Mouse (Mus musculus) E14TG2a.4 (cell line): ENCODE results near the gene Gm49776.

Experiments used
- H3K27me3 ChIP-seq: 2 replicates; pipeline ENCODE4 v1.6.1; 2014; ENCODE audit warnings: low read length, control low read depth; ENCODE audit not compliant: insufficient read depth
- H3K36me3 ChIP-seq: 2 replicates; pipeline ENCODE4 v1.6.1; 2014; ENCODE audit warnings: low read length, control low read depth; ENCODE audit not compliant: insufficient read depth
- H3K4me1 ChIP-seq: replicated peaks from 2 replicates; pipeline ENCODE4 v1.6.1; 2014; ENCODE audit warnings: low read depth, low read length, control low read depth
- H3K4me3 ChIP-seq: replicated peaks from 2 replicates; pipeline ENCODE4 v1.5.1; 2014; ENCODE audit warnings: mild to moderate bottlenecking, low read length
- H3K9me3 ChIP-seq: 2 replicates; pipeline ENCODE4 v1.6.1; 2014; ENCODE audit warnings: low read length, control low read depth
- CTCF ChIP-seq: conservative IDR thresholded peaks from 2 replicates; pipeline ENCODE4 v1.5.1; 2014; ENCODE audit warnings: low read length
- NANOG ChIP-seq: IDR thresholded peaks from 2 replicates; pipeline ENCODE4 v1.6.1; 2014; ENCODE audit warnings: borderline replicate concordance, low read length, mixed read lengths
- POU5F1 ChIP-seq: IDR thresholded peaks from 2 replicates; pipeline ENCODE4 v1.6.1; 2014; ENCODE audit warnings: low read length, borderline replicate concordance

Gm49776 gene

GRCm38 (mm10) chr16:18236676-18237501 lies 21.2 kb downstream of the Gm49776 start:
- no peak for TF ChIP-seq NANOG
- TF ChIP-seq CTCF = no peak
- TF ChIP-seq POU5F1 = no peak
- peaks cover 24% of the 10 kb centered on the region for H3K27me3 ChIP-seq

DNA sequence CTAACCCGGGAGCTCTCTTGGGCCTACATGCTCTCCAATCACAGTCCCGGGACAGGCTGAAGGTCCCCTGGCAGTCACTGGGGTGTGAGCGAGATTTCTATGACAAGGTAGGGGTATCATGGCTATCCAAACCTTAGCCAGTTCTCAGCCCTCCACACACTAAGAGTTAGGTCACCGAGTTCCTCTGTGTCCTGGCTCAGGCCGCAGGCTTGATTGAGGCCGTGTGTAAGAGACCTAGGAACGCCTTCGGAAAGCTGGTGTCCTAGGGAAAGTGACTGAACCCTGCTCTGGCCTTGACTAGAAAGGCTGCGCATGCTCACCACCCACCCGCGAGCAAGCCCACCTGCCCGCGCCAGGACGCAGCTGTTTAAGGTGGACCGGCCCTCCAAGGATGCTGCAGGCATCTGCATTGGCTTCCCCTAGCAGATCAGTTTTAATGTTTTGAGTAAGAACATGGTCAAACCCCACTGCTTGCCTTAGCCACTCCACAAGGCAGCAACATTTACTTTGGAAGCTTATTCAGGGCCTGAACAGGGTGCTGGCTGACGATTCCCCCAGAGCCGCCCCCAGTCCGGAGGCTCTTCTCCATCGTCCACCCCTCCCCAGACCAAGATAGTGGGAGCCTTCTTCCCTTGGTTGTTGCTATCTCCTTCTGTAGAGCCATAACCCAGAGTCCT lies 22.6 kb downstream of the Gm49776 start:
- H3K36me3 ChIP-seq = peaks cover 47% of the 10 kb centered on the region
- peaks cover 49% of the 10 kb centered on the region for H3K4me1 ChIP-seq
- TF ChIP-seq POU5F1 = no peak
- no peak for TF ChIP-seq CTCF
- no peak for TF ChIP-seq NANOG
- peaks cover 24% of the 10 kb centered on the region for H3K27me3 ChIP-seq
- peak overlapping the region; percentile 79 for H3K4me3 ChIP-seq
- no peaks in the 10 kb centered on the region for H3K9me3 ChIP-seq

More at GRCm38 (mm10) chr16:18236676-18237501, 21.2 kb downstream of the Gm49776 start:
- Histone ChIP-seq H3K4me1 (peaks cover 56% of the 10 kb centered on the region), H3K9me3 (no peaks in the 10 kb centered on the region), H3K36me3 (peaks cover 60% of the 10 kb centered on the region), H3K4me3 (no peak overlapping the region)

- peaks cover 40% of the 10 kb centered on the region for H3K36me3 ChIP-seq
- H3K4me3 ChIP-seq = peak within 1 kb of the TSS; percentile 79
- peaks cover 24% of the 10 kb centered on the region for H3K27me3 ChIP-seq
- no peaks in the 10 kb centered on the region for H3K9me3 ChIP-seq
- H3K4me1 ChIP-seq = peaks cover 51% of the 10 kb centered on the region
- TF ChIP-seq POU5F1 = no peak
- no peak for TF ChIP-seq NANOG
- TF ChIP-seq CTCF = no peak
These were observed 23.3 kb downstream of the Gm49776 start, which contains the start of gene Zdhhc8 for GRCm38 (mm10) chr16:18234671-18235388. Gene Zdhhc8, minus strand, starts transcription at chr16:18235136.

- H3K9me3 ChIP-seq = no peaks in the 10 kb centered on the region
- no peak for TF ChIP-seq NANOG
- no peak for TF ChIP-seq CTCF
- TF ChIP-seq POU5F1 = no peak
- peaks cover 24% of the 10 kb centered on the region for H3K27me3 ChIP-seq
- H3K4me3 ChIP-seq = peak overlapping the region; percentile 79
- peaks cover 52% of the 10 kb centered on the region for H3K4me1 ChIP-seq
- peaks cover 32% of the 10 kb centered on the region for H3K36me3 ChIP-seq
These were observed 24.0 kb downstream of the Gm49776 start for GRCm38 (mm10) chr16:18233919-18234670.

- no peak for TF ChIP-seq CTCF
- TF ChIP-seq NANOG = no peak
- Histone ChIP-seq H3K36me3 (peaks cover 29% of the 10 kb centered on the region), H3K27me3 (peaks cover 24% of the 10 kb centered on the region), H3K9me3 (no peaks in the 10 kb centered on the region), H3K4me3 (no peak overlapping the region), H3K4me1 (peaks cover 51% of the 10 kb centered on the region)
These were observed 24.7 kb downstream of the Gm49776 start for GRCm38 (mm10) chr16:18233451-18233850.

GRCm38 (mm10) chr16:18231451-18231850 lies 26.7 kb downstream of the Gm49776 start:
- H3K27me3 ChIP-seq = peaks cover 24% of the 10 kb centered on the region
- no peak overlapping the region for H3K4me3 ChIP-seq
- H3K4me1 ChIP-seq = peaks cover 45% of the 10 kb centered on the region
- TF ChIP-seq POU5F1 = no peak
- TF ChIP-seq NANOG = no peak
- no peak for TF ChIP-seq CTCF
- H3K9me3 ChIP-seq = no peaks in the 10 kb centered on the region
- peaks cover 30% of the 10 kb centered on the region for H3K36me3 ChIP-seq

- Histone ChIP-seq H3K36me3 (peaks cover 30% of the 10 kb centered on the region), H3K4me3 (no peak overlapping the region), H3K27me3 (peaks cover 24% of the 10 kb centered on the region), H3K4me1 (peaks cover 41% of the 10 kb centered on the region), H3K9me3 (no peaks in the 10 kb centered on the region)
- TF ChIP-seq NANOG = no peak
- no peak for TF ChIP-seq POU5F1
- no peak for TF ChIP-seq CTCF
These were observed 27.1 kb downstream of the Gm49776 start for GRCm38 (mm10) chr16:18231047-18231446.

DNA sequence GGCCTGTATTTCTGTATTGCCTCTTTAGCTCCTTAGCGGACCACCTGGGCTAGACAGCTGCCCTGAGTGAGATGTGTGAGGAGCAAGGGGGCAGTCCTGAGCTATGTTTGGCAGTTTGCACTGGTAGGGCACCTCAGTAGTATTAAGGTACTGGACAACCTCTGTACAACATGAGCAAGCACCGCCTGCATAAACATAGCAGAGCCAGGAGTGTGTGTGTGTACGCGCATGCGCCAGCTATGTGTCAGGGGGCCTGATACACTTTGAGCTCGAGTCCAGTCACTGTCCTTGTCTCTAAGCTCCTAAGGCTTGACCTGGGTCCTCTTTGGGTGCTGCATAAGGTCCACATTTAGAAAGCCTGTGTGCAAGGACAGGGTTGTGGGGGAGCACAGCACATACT lies 27.5 kb downstream of the Gm49776 start:
- Histone ChIP-seq H3K9me3 (no peaks in the 10 kb centered on the region), H3K4me1 (peaks cover 37% of the 10 kb centered on the region), H3K27me3 (peaks cover 22% of the 10 kb centered on the region), H3K4me3 (no peak overlapping the region), H3K36me3 (peaks cover 31% of the 10 kb centered on the region)
- TF ChIP-seq POU5F1 (no peak), NANOG (no peak), CTCF (no peak)
